Mouse (Mus musculus) ovary, postnatal 14 days (tissue): ENCODE measurements around the gene Pcdh15.

Experiments
- DNase-seq: peaks from one replicate; pipeline ENCODE4 v3.0.0; 2022; ENCODE audit warnings: low spot score

Gene Pcdh15

GRCm38 (mm10) chr10:73821657-73822583 is 722.8 kb downstream of the Pcdh15 start:
- no peak for DNase-seq

- no peak for DNase-seq
Observed at GRCm38 (mm10) chr10:73823214-73823613, 724.1 kb downstream of the Pcdh15 start.

- no peak for DNase-seq
Observed at GRCm38 (mm10) chr10:73826354-73826753, 727.2 kb downstream of the Pcdh15 start.

- no peak for DNase-seq
Observed at GRCm38 (mm10) chr10:73828781-73829180, 729.6 kb downstream of the Pcdh15 start.

- no peak for DNase-seq
Observed at GRCm38 (mm10) chr10:73844998-73845397, 745.9 kb downstream of the Pcdh15 start.

GRCm38 (mm10) chr10:73862181-73862580 is 763.0 kb downstream of the Pcdh15 start:
- DNase-seq: no peak

- DNase-seq: no peak
Observed at GRCm38 (mm10) chr10:73878055-73878728, 779.0 kb downstream of the Pcdh15 start.

GRCm38 (mm10) chr10:73878729-73879067 is 779.6 kb downstream of the Pcdh15 start:
- DNase-seq: no peak

- no peak for DNase-seq
Observed at GRCm38 (mm10) chr10:73887771-73888170, 788.6 kb downstream of the Pcdh15 start.

- DNase-seq: no peak
Observed at GRCm38 (mm10) chr10:73892251-73892650, 793.1 kb downstream of the Pcdh15 start.

GRCm38 (mm10) chr10:73896086-73896607 is 797.0 kb downstream of the Pcdh15 start:
- DNase-seq: no peak

GRCm38 (mm10) chr10:73899165-73899564 is 800.0 kb downstream of the Pcdh15 start:
- DNase-seq: no peak

GRCm38 (mm10) chr10:73907626-73908025 is 808.5 kb downstream of the Pcdh15 start:
- DNase-seq: no peak

- no peak for DNase-seq
Observed at GRCm38 (mm10) chr10:73908568-73908967, 809.4 kb downstream of the Pcdh15 start.

GRCm38 (mm10) chr10:73915170-73915569 is 816.0 kb downstream of the Pcdh15 start:
- no peak for DNase-seq

- no peak for DNase-seq
Observed at GRCm38 (mm10) chr10:73921579-73921978, 822.4 kb downstream of the Pcdh15 start.

GRCm38 (mm10) chr10:73928672-73929071 is 829.5 kb downstream of the Pcdh15 start:
- no peak for DNase-seq

GRCm38 (mm10) chr10:73929718-73930117 is 830.6 kb downstream of the Pcdh15 start:
- DNase-seq: no peak

GRCm38 (mm10) chr10:73931185-73931584 is 832.0 kb downstream of the Pcdh15 start:
- no peak for DNase-seq

GRCm38 (mm10) chr10:73931996-73932679 is 833.0 kb downstream of the Pcdh15 start:
- no peak for DNase-seq

- DNase-seq: no peak
Observed at GRCm38 (mm10) chr10:73936121-73936520, 837.0 kb downstream of the Pcdh15 start.

GRCm38 (mm10) chr10:73938989-73939388 is 839.8 kb downstream of the Pcdh15 start:
- DNase-seq: no peak
